Mouse (Mus musculus): ENCODE results near the gene Trmt112. TPM values are rescaled to one million over a fixed set of nuclear protein-coding genes. Genes with fewer than 3 reads are reported as not detected.

Trmt112 gene
- total RNA-seq, 2 experiments from 2014 or later: 26.7 to 30.6 TPM

- intact Hi-C loops (cut with DNase I): loop anchor here (1.0 to 2.0 kb wide), 3 partner anchors 16 to 96 kb away; partner anchors contain the start of gene Bad
- DNase-seq: peak; percentile 89 to 93
Observed at GRCm38 (mm10) chr19:6924461-6925306, 15.2 kb downstream of the Trmt112 start.

GRCm38 (mm10) chr19:6925307-6925573 is 15.7 kb downstream of the Trmt112 start, which contains the start of gene Catsperz:
Catsperz (minus strand) TSS chr19:6925380.
- intact Hi-C loops (cut with DNase I): loop anchor here (2.0 kb wide), 2 partner anchors 16 to 96 kb away; partner anchors contain the start of gene Bad
- DNase-seq: no peak

GRCm38 (mm10) chr19:6925611-6926329 is 16.3 kb downstream of the Trmt112 start:
- intact Hi-C loops (cut with DNase I): loop anchor here (2.0 kb wide), 2 partner anchors 15 to 95 kb away; partner anchors contain the start of gene Bad
- DNase-seq: no peak

- intact Hi-C loops (cut with DNase I): no loop called here
- no peak for DNase-seq
Observed at GRCm38 (mm10) chr19:6926559-6927255, 17.2 kb downstream of the Trmt112 start.

GRCm38 (mm10) chr19:6928080-6928479 is 18.6 kb downstream of the Trmt112 start:
- DNase-seq: no peak
- intact Hi-C loops (cut with DNase I): no loop called here

- no peak for DNase-seq
- intact Hi-C loops (cut with DNase I): no loop called here
Observed at GRCm38 (mm10) chr19:6931002-6931401, 21.5 kb downstream of the Trmt112 start.

- intact Hi-C loops (cut with DNase I): no loop called here
Observed at GRCm38 (mm10) chr19:6932018-6932417, 22.5 kb downstream of the Trmt112 start.

GRCm38 (mm10) chr19:6933102-6933435 is 23.6 kb downstream of the Trmt112 start:
- intact Hi-C loops (cut with DNase I): no loop called here
- no peak for DNase-seq

More at GRCm38 (mm10) chr19:6932018-6932417, 22.5 kb downstream of the Trmt112 start:
- DNase-seq: no peak

GRCm38 (mm10) chr19:6933436-6934194 is 24.1 kb downstream of the Trmt112 start:
- DNase-seq: peak in 1 of 2 experiments; percentile 46
- intact Hi-C loops (cut with DNase I): no loop called here

GRCm38 (mm10) chr19:6934195-6934977 is 24.9 kb downstream of the Trmt112 start, which contains the start of gene Kcnk4:
Kcnk4 (minus strand) TSS chr19:6934515.
- no peak for DNase-seq
- intact Hi-C loops (cut with DNase I): no loop called here

- intact Hi-C loops (cut with DNase I): no loop called here
Observed at GRCm38 (mm10) chr19:6936299-6936698, 26.8 kb downstream of the Trmt112 start.

GRCm38 (mm10) chr19:6937541-6938465 is 28.3 kb downstream of the Trmt112 start:
- peak in 1 of 2 experiments; percentile 42 for DNase-seq
- intact Hi-C loops (cut with DNase I): no loop called here

More at GRCm38 (mm10) chr19:6936299-6936698, 26.8 kb downstream of the Trmt112 start:
- DNase-seq: no peak

GRCm38 (mm10) chr19:6939106-6940002 is 29.9 kb downstream of the Trmt112 start:
- intact Hi-C loops (cut with DNase I): loop anchor here (2.0 kb wide), 1 partner anchor 15 kb away; the partner anchor contains the start of gene Catsperz
- DNase-seq: no peak

- intact Hi-C loops (cut with DNase I): loop anchor here (2.0 kb wide), 1 partner anchor 16 kb away; the partner anchor contains the start of gene Catsperz
- no peak for DNase-seq
Observed at GRCm38 (mm10) chr19:6940396-6941351, 31.2 kb downstream of the Trmt112 start.

GRCm38 (mm10) chr19:6941372-6942248 is 32.1 kb downstream of the Trmt112 start, which contains the start of gene Bad:
Bad (plus strand) TSS chr19:6941861.
- intact Hi-C loops (cut with DNase I): loop anchor here (2.0 kb wide), 1 partner anchor 17 kb away; the partner anchor contains the start of gene Catsperz
- peak; percentile 97 to 99 for DNase-seq
